Mouse (Mus musculus) c-Kit-positive CD71-negative TER-119-negative erythroid progenitor cells, embryonic 14.5 days (primary cell): ENCODE data around the gene Ube2o.
"Not testable (repeated sequence)": the region's sequence is repeated elsewhere in the genome, so short reads cannot be mapped to it uniquely, and the experiment has no call there.

Experiments used
- DNase-seq: peaks from one replicate; pipeline ENCODE4 v3.0.0-alpha.2; 2013; ENCODE audit warnings: low read depth

Ube2o gene

DNA sequence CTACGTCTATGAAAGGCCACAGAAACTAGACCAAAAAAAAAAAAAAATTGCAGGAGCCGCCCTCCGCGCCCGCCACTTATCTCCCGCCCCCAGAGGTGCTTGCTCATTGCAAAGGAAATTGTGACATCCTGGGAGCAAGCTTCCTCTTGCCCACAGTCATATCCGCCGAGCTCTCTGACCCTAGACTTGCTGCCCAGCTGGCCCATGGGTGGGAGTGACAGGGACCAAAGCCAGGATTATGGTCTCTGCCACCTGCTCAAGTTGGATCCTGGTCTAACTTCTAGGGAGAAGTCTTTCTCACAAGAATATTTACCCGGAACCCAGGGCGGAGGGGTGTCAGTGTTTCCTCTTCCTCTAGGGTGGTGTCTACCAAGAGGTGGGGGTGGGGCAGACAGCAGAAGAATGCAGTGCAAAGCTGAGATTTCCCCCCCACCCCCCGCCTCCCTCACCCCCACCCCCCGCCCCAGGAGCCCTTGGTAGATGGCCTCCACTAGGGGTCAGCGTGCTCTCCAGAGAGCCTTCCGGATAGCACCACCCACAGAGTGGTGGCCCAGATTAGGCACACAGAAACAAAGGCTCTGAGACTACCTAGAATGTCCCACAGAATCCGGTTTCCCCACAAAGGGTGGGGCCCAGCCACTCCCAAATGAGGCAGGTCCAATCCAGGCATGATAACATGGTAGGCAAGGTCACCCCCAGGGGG, 34.6 kb upstream of the Ube2o start:
- DNase-seq = no peak

DNA sequence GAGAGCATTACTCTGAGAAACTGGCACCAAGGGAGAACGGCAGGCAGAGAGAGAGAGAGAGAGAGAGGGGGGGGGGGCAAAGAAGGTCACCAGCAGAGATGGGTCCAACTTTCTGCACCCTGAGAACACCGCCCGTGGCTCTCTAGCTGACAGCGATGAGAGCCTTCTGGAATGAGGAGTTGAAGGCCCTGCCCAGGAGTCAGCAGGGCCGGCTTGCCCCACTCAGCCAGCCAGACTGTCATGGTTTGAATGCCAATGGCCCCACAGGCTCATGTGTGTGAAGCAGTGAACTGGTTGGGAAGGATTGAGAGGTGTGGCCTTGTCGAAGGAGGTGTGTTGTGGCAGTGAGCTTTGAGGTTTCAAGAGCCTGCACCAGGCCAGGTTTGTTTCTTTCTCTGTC, 32.0 kb upstream of the Ube2o start:
- DNase-seq = no peak

DNA sequence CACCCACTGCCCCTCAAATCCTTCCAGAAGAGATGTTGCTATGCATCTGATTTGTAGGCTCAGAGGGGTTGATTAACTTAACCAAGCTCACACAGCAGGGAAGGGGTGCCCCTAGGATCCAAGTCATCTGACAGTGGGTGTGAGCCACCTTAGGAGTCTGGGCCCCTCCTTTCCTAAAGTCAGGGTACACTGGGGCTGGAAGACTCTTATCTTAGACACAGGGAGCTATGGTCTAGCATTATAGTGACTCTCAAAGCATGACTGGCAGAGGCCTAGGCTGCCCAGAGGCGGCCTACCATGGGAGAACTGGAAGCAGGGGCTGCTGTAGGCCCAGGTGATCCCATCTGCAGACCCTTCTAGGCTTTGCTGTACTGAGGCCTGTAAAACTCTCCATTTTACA, 31.3 kb upstream of the Ube2o start:
- no peak for DNase-seq

DNA sequence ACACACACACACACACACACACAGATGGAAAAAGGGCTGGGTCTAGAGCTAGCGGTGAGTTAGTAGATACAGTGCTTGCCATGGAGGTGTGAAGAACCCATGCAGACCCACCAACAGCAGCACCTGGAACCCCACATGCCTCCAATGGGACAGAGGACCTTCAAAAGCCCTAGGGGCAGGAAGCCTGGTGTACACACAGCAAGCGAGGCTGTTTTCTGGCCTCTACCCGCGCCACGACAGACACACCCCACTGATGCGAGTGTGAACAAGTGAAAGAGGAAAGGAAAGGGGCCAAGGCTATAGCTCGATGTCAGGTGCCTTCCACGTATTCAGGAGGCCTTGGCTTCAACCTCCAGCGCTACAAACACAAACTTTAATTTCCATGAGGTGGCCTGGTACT, 30.6 kb upstream of the Ube2o start:
- no peak for DNase-seq

DNA sequence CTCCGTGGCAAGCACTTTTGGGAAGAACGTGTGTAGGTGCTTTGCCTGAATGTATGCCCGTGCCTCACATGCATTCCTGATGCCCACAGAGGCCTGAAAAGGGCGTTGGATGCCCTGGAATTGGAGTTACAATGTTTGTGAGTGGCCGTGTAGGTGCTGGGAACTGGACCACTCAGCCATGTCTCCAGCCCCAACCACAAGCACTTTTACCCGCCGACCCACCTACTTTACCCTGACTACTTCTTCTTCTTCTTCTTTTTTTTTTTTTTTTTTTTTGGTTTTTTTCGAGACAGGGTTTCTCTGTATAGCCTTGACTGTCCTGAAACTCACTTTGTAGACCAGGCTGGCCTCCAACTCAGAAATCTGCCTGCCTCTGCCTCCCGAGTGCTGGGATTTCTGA, 29.9 kb upstream of the Ube2o start:
- DNase-seq = not testable (repeated sequence)

DNA sequence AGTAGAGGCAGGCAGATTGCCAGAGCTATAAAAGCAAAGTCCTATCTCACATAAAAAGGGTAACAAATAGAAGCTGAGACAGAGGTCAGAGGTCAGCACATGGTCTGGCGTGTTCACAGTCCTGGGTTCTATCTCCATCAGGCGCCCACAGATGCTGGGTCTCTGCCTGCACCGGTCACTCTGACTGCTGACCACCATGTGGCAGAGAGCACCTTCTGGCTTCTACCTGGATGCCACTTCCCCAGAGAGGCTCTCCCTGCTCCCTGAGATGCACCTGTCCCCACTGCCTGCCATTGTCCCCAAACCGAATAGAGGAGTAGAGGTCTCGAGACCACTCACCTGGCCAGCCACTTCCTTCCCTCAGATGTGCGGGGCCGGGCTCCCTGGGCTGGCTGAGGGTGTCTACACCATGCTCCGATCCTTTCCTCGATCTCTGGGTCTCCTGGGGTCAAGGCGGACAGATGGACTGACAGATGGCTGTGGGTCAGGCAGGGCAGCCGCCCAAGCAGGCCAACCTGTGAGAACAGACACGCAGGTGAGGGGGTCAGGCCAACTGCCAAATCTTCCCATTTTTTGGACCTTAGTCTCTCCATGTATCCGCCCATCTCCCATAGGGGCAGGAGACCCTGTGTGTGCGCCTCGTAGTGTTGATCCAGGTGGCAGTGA, 28.9 kb upstream of the Ube2o start:
- no peak for DNase-seq

DNA sequence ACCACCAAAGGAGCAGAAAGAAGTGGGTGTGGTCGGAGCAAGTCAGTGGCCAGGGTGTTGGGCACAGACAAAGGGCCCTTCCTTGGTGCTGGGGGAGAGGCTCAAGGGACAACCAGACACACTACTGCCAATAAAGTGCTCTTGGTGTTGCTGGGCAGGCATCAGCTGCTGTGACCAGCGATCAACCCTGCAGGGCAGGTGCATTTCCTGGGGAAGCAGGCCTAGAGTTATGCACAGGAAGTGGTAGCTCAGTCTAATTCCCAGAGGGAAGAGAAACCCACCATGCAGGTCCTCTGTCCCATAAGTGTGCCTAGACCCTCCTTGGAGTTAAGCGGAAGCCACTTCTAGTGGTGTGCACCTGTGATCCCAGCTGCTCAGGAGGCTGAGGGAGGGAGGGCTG, 26.5 kb upstream of the Ube2o start:
- DNase-seq = no peak

DNA sequence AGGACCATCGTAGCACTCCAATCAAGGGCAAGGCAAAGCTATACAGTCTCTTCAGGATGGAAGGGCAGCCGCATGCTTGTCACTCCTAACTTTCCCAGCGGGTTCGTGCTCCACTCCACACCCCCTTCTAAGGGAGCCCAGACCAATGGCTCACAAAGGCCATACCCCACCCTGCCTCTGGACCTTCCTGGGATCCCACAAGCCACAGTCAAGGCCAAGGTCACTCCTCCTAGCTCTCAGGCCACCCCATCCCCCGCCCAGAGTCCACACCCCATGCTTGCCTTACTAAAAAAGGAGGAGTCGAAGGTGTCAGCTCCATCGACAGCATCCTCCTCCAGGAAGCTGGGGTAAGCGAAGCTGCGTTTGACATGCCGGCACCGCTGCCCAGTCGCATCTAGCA, 22.9 kb upstream of the Ube2o start:
- DNase-seq = no peak

DNA sequence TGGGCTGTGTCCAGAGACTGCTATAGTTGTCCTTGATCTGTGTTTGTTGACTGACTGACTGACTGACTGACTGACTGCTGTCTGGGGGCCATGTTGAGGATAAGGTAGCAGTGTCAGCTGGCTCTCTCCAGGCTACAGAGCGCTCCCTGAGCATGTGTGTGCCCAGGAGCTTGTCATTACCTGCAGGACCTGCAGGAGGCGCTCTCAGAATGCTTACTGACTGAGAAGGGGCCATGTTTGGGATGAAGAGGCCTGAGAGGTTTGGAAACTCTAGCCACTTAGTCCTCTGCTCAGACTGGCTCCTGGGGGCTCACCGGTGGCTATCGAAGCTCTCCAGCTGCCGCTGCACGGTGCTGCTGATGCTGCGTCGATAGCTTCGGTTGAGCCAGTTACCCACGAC, 22.1 kb upstream of the Ube2o start:
- DNase-seq = no peak

DNA sequence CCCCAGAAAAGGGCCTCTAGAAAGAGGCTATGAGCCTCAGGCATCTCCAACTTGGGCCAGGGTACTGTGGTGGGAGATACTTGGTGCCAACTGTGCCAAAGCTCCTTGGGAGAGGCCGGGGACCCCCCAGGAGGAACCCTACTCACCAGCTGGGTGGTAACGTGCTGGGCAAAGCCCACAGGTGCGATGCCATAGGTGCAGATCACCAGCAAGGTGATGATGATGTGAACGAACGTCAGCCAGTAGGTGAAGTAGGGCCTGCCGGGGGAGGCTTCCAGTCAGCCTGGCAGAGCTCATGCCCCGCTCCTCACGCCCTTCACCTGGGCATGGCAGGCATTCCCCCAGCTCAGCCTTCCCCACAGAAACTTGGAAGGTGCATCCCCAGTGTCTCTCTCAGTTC, 20.8 kb upstream of the Ube2o start:
- no peak for DNase-seq

DNA sequence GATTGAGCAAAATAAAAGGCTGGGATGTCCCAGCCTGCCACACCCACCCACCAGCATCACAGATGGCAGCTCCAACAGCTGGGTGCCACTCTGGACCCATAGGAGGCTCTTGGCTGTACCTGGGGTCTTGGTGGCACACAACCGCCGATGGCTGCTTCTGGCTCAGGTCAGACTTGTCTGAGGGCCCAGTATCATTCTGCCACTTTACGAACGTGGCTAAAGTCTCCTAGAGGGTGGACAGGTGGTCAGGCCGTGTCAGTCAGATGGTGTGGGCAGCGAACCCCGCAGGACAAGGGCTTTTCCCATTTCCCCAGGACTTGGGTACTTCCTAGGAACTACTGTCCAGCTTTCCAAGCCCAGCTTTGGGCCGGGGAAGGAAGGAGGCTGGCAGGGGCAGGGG, 19.9 kb upstream of the Ube2o start:
- DNase-seq = no peak

DNA sequence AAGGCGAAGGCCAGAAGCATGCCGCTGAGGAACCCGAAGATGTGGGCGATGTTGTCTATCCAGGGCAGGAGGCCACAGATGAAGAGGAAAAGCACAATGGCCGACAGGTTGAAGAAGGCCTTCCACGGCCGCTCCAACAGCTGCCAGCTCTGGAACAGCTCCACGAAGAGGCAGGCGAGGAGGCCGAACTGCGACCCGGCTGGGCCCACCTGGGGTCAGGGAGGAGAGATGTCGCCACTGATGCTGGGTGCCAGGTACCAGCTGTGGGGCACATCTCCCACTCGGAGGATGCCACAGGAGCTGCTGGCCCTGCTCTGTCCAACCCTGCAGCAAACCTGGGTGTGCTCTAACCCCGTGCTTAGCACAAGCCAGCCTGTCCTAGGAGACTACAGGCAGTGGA, 18.0 kb upstream of the Ube2o start:
- DNase-seq = no peak

DNA sequence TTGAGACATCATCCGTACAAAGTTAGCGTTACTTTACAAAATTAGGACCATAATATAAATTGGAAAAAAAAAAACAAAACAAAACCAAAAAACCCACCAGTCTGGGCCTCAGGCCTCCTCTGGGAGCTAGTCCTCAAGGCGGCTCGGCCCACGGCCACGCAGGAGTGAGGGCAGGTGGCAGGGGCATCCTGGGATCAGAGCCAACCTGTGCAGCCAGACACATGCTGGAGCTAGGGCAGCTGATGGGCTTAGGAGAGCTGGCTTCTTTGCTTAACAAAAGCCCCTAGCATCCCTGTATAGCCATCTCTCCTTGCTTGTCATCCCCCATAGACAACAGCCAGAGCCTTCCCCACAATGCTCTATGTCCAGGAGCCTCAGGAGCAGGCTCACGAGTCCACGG, 16.9 kb upstream of the Ube2o start:
- DNase-seq = no peak

DNA sequence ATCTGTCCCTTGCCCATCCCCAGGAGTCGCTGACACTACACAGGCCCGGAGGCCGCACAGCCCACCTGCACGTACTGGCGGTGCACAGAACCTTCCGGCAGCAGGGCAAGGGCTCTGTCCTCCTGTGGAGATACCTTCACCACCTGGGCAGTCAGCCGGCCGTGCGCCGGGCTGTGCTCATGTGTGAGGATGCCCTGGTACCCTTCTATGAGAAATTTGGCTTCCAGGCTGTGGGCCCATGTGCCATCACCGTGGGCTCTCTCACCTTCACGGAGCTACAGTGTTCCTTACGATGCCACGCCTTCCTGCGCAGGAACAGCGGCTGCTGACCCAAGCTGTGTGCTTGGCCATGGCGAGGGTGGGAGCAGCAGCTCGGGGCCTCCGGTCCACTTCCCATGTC, 15.5 kb upstream of the Ube2o start:
- no peak for DNase-seq

DNA sequence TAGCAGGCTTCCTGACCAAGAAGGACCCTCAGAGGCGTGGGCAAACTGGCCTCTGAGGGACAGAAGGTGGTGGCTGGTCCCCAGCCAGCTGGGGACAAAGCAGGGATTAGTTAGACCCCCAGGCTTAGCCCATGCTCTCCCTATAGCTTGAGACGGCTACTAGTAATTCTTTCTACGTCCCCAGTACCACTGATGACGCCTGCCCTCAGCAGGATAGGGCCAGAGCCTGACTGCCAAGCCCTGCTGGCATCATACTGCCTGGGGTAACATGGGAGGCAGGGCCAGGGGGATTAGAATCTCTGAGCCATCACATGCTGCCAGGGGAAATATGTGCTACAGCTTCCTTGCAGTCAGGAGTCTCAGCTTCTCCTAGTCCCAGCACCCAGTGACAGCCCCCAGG, 12.1 kb upstream of the Ube2o start:
- no peak for DNase-seq

DNA sequence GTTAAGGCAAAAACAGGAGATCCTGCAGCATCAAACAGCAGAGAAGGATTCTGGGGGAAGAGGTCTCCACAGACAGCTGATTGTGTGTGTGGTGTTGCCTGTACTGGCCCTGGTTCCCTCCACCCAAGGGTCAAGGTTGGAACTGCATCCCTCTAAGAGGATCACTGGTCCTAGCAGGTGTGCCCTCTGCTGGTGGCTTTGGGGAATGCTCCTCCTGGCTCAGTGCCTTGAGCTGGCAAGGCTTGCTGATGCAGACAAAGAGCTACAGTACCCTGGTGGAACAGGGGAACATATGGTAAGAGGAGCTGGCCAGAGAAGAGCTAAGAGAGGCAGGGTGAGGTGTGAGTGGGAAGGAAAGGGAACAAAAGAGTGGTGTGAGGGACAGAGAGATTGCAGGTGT, 11.2 kb upstream of the Ube2o start:
- peak; percentile 90 for DNase-seq

DNA sequence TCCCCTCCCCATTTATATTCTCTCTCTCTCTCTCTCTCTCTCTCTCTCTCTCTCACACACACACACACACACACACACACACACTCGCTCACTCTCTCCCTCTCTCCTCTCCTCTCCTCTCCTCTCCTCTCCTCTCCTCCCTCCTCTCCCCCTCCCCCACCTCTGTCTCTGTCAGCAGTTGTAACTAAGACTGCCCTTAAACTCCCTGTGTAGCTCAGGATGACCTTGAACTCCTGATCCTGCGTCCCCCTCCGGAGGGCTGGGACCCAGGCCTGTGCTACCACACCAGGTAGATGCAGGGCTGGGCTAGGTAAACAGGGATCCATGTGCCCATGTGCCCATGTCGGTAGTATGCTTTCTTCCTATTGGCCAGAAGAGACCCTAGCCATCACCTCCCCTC, 10.4 kb upstream of the Ube2o start:
- DNase-seq = no peak

DNA sequence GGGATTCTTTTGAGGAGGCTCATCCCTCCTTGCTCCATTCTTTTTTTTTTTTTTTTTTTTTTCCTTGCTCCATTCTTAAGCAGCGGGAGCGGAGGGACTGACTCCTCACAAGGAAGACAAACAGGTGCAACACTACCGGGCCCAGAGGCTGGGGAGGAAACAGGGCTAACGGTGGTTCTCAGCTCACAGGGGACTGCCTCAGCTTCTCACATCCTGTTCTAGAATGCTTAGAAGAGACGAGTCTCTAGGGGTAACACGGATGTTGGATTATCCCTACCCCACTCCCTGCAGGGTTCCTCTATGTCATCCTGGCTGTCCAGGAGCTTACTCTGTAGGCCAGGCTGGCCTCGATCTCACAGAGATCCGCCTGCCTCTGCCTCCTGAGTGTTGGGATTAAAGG, 8.3 kb upstream of the Ube2o start:
- no peak for DNase-seq

DNA sequence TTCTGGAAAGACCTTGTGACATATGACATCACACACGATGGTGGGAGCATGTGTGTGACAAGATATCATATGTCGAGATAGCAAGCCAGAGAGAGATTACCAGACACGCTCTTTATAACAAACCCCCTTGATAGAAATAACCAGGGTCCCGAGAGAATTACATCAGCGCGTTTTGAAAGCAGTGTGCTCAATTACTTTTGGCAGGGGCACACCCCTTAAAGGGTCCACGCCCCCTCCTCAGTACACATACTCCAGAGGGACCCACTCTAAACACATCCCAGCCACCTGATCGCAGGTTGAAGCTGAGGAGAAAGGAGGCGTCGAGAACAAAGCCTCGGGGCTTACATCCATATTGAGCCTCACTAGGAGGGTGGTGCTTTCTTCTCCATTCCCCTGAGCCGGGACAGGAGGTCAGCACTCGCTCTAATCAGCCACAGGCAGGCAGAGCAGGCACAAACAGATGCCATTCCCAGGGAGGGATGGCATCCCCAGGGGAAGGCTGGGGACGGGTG, 7.8 kb upstream of the Ube2o start:
- DNase-seq = no peak

DNA sequence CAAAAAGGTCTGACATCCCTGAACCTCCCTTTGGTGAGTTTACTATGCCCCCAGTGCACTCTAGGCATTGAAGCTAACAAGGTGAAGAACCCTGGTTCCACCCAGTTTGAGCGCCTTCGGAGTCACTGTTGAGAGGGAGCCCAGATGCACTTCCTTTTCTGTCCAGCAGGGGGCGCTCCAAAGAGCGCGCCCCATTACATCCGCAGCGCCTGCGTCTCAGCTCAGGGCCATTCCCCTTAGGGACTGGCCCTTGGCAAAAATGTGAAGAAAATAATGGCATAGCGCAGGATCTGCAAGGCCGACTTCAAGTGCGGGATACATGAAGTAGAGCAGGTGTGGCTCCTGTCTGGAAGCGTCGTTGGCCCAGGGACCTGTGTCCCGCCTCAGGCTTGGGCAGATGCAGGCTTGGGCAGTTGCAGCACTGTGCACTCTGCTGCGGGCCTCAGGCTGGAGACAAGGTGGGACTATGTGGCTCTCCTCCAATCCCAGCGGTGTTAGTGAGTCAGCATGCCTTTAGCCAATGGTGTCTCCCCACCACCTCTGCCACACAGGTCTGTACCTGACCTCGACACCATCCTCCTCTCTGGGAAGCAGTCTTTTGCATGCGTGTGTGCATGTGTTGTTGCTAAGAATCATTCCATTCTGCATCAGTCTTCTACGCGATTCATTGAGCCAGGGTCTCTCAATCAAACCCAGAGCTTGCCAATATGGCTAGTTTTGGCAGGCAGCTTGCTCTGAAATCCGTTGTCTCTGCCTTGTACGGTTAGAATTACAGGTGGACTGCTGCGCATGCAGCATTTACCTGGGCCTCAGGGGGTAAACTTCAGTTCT, 5.8 kb upstream of the Ube2o start:
- peak; percentile 64 for DNase-seq

DNA sequence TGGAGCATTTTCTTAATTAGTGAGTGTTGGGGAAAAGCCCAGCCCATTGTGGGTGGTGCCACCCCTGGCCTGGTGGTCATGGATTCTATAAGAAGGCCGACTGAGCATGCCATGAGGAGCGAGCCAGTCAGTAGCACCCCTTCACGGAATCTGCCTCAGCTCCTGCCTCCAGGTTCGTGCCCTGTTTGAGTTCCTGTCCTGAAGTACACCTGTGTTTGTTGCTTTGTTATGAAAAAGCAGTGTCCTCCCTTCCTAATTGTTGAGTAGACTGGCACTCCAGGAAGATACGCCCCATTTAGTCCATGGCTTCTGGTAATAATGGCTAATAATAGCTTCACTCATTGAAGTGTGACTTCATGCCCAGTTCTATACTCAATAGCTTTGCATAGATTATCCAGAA, 5.1 kb upstream of the Ube2o start, which contains the start of gene Aanat:
Gene Aanat (plus strand): TSS at position 123 of the 400 bp plus-strand sequence.
- DNase-seq = no peak

DNA sequence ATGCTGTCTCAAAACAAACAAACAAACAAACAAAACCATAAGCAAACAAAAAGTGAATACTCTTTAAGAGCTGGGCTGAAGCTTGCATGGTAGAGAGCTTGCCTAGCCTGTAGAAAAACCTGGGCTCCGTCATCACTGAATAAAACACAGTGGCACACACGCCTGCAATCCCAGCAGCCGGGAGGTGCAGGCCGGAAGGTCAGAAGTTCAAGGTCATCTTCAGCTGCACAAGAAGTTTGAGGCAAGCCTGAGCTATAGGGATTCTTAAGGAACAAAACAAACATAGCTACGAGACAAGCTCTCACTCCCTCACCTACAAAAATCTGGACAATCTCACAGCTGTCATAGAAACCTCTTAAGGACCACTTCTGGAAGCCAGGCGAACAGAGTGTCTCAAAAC, 4.4 kb upstream of the Ube2o start:
- DNase-seq = no peak
